Mouse (Mus musculus): ENCODE data around the gene Actn3. TPM values are rescaled to one million over a fixed set of nuclear protein-coding genes. Genes with fewer than 3 reads are reported as not detected.
A peak's percentile ranks its signal among the peaks of the same experiment; 100 is the strongest.
"Not testable (repeated sequence)": the region's sequence is repeated elsewhere in the genome, so short reads cannot be mapped to it uniquely, and the experiment has no call there.

Actn3 gene
- polyA plus RNA-seq, 1 experiment from 2014 or later: 1.2 TPM

GRCm38 (mm10) chr19:4829156-4829555 lies 48.6 kb downstream of the Actn3 start:
- Histone ChIP-seq H3K27ac (no peak overlapping the region), H3K27me3 (replicated peaks) (no peaks in the 10 kb centered on the region), H3K36me3 (peaks cover 7% of the 10 kb centered on the region), H3K4me2 (replicated peaks) (0 out of 2 replicates have a peak overlapping the region, but pooled peaks have one; percentile 12), H3K9me3 (no peaks in the 10 kb centered on the region), H3K9ac (no peak overlapping the region), H3K4me1 (replicated peaks) (no peaks in the 10 kb centered on the region), H3K4me3 (replicated peaks) (no peak overlapping the region)
- peak; percentile 50 for ATAC-seq
- WGBS: 61% methylated on average over 7 of the region's 7 CpGs

- Histone ChIP-seq H3K27me3 (replicated peaks) (no peaks in the 10 kb centered on the region), H3K9me3 (no peaks in the 10 kb centered on the region), H3K4me1 (replicated peaks) (no peaks in the 10 kb centered on the region), H3K36me3 (peaks cover 7% of the 10 kb centered on the region), H3K9ac (no peak overlapping the region), H3K27ac (peak overlapping the region; percentile 67), H3K4me3 (replicated peaks) (no peak overlapping the region), H3K4me2 (replicated peaks) (0 out of 2 replicates have a peak overlapping the region, but pooled peaks have one; percentile 12)
- whole genome bisulfite sequencing: 52% methylated on average over 16 of the region's 16 CpGs
- ATAC-seq: peak; percentile 89
These were observed 49.1 kb downstream of the Actn3 start for GRCm38 (mm10) chr19:4828444-4829114.

- 55% methylated on average over 5 of the region's 5 CpGs for WGBS
- peaks cover 7% of the 10 kb centered on the region for H3K36me3 ChIP-seq
- 0 out of 2 replicates have a peak overlapping the region, but pooled peaks have one; percentile 40 for H3K27ac ChIP-seq
- H3K4me3 ChIP-seq (replicated peaks): no peak overlapping the region
- no peaks in the 10 kb centered on the region for H3K27me3 ChIP-seq (replicated peaks)
- peaks cover 2% of the 10 kb centered on the region; the same call in 1 of the 2 replicates for H3K4me1 ChIP-seq (replicated peaks)
- H3K9ac ChIP-seq: no peak overlapping the region
- peak; percentile 96 for ATAC-seq
- H3K4me2 ChIP-seq (replicated peaks): no peak overlapping the region
- 0 out of 2 replicates have a peak, but pooled peaks cover under 1% of the 10 kb centered on the region for H3K9me3 ChIP-seq
These were observed 56.9 kb downstream of the Actn3 start for GRCm38 (mm10) chr19:4820678-4821303.

- peak overlapping the region; percentile 72 for H3K27ac ChIP-seq
- WGBS: 39% methylated on average over 1 of the region's 1 CpGs
- no peaks in the 10 kb centered on the region for H3K36me3 ChIP-seq
- H3K9me3 ChIP-seq: 0 out of 2 replicates have a peak, but pooled peaks cover 2% of the 10 kb centered on the region
- H3K4me2 ChIP-seq (replicated peaks): no peak overlapping the region; the same call in 1 of the 2 replicates
- H3K27me3 ChIP-seq (replicated peaks): no peaks in the 10 kb centered on the region
- peaks cover 2% of the 10 kb centered on the region; the same call in 1 of the 2 replicates for H3K4me1 ChIP-seq (replicated peaks)
- no peak overlapping the region for H3K9ac ChIP-seq
- H3K4me3 ChIP-seq (replicated peaks): no peak overlapping the region
- peak; percentile 77 for ATAC-seq
These were observed 60.4 kb downstream of the Actn3 start for GRCm38 (mm10) chr19:4817182-4817835.

GRCm38 (mm10) chr19:4813015-4813414 lies 64.7 kb downstream of the Actn3 start:
- H3K4me1 ChIP-seq (replicated peaks): peaks cover 9% of the 10 kb centered on the region
- H3K27me3 ChIP-seq (replicated peaks): no peaks in the 10 kb centered on the region
- no peak for ATAC-seq
- WGBS: 83% methylated on average over 6 of the region's 6 CpGs
- no peak overlapping the region for H3K27ac ChIP-seq
- H3K9me3 ChIP-seq: 0 out of 2 replicates have a peak, but pooled peaks cover 2% of the 10 kb centered on the region
- H3K4me3 ChIP-seq (replicated peaks): no peak overlapping the region
- H3K9ac ChIP-seq: no peak overlapping the region
- H3K36me3 ChIP-seq: no peaks in the 10 kb centered on the region
- no peak overlapping the region for H3K4me2 ChIP-seq (replicated peaks)

GRCm38 (mm10) chr19:4812334-4812949 lies 65.3 kb downstream of the Actn3 start:
- WGBS: 72% methylated on average over 8 of the region's 8 CpGs
- Histone ChIP-seq H3K4me3 (replicated peaks) (peak overlapping the region; percentile 78), H3K27ac (peak overlapping the region; percentile 98), H3K4me2 (replicated peaks) (peak overlapping the region; percentile 55), H3K9ac (peak overlapping the region; percentile 89)
- not testable (repeated sequence) for ATAC-seq; H3K4me1 ChIP-seq (replicated peaks); H3K9me3 ChIP-seq; H3K27me3 ChIP-seq (replicated peaks); H3K36me3 ChIP-seq

- Histone ChIP-seq H3K4me1 (replicated peaks) (peaks cover 7% of the 10 kb centered on the region), H3K27ac (peak overlapping the region; percentile 98), H3K9me3 (0 out of 2 replicates have a peak, but pooled peaks cover 2% of the 10 kb centered on the region), H3K4me3 (replicated peaks) (peak overlapping the region; percentile 78), H3K27me3 (replicated peaks) (no peaks in the 10 kb centered on the region), H3K4me2 (replicated peaks) (peak overlapping the region; percentile 55), H3K36me3 (no peaks in the 10 kb centered on the region), H3K9ac (peak overlapping the region; percentile 89)
- ATAC-seq: no peak; the same call in 1 of the 2 replicates
- 2% methylated on average over 12 of the region's 12 CpGs for WGBS
These were observed 65.8 kb downstream of the Actn3 start for GRCm38 (mm10) chr19:4811909-4812242.

Other genes starting within 250 kb of the Actn3 start
- 1.4 and 2.7 TPM in 2 replicates for gene Gm960, start 179.2 kb downstream of the Actn3 start, polyA plus RNA-seq (2015; fragmentation: Nextera tagmentation; extraction: Ambion mirVana)
- 1.4 and 1.7 TPM in 2 replicates for gene Sptbn2, start 166.7 kb downstream of the Actn3 start, polyA plus RNA-seq (2015; fragmentation: Nextera tagmentation; extraction: Ambion mirVana)
- gene Rbm4b, start 121.4 kb downstream of the Actn3 start, polyA plus RNA-seq (2015; fragmentation: Nextera tagmentation; extraction: Ambion mirVana): 47.1 and 47.4 TPM in 2 replicates
- 43.8 and 51.0 TPM in 2 replicates for gene Rbm4, start 84.0 kb downstream of the Actn3 start, polyA plus RNA-seq (2015; fragmentation: Nextera tagmentation; extraction: Ambion mirVana)
- 32.4 and 35.3 TPM in 2 replicates for gene Gm21992, start 66.3 kb downstream of the Actn3 start, polyA plus RNA-seq (2015; fragmentation: Nextera tagmentation; extraction: Ambion mirVana)
- gene Rbm14, start 66.3 kb downstream of the Actn3 start, polyA plus RNA-seq (2015; fragmentation: Nextera tagmentation; extraction: Ambion mirVana): 73.6 and 80.0 TPM in 2 replicates
- gene Ccs, start 38.6 kb downstream of the Actn3 start, polyA plus RNA-seq (2015; fragmentation: Nextera tagmentation; extraction: Ambion mirVana): 51.3 and 56.7 TPM in 2 replicates
- gene Ccdc87, start 38.5 kb downstream of the Actn3 start, polyA plus RNA-seq (2015; fragmentation: Nextera tagmentation; extraction: Ambion mirVana): not detected in 2 replicates
- gene Ctsf, start 22.8 kb downstream of the Actn3 start, polyA plus RNA-seq (2015; fragmentation: Nextera tagmentation; extraction: Ambion mirVana): 25.2 and 26.3 TPM in 2 replicates
- gene Zdhhc24, start 759 bp upstream of the Actn3 start, polyA plus RNA-seq (2015; fragmentation: Nextera tagmentation; extraction: Ambion mirVana): 9.8 and 10.3 TPM in 2 replicates
- 2.3 TPM in 2 replicates for gene Bbs1, start 28.7 kb upstream of the Actn3 start, polyA plus RNA-seq (2015; fragmentation: Nextera tagmentation; extraction: Ambion mirVana)
- gene Dpp3, start 50.4 kb upstream of the Actn3 start, polyA plus RNA-seq (2015; fragmentation: Nextera tagmentation; extraction: Ambion mirVana): 126 and 135 TPM in 2 replicates
- gene Peli3, start 65.2 kb upstream of the Actn3 start, polyA plus RNA-seq (2015; fragmentation: Nextera tagmentation; extraction: Ambion mirVana): 2.0 and 2.4 TPM in 2 replicates
- gene Mrpl11, start 84.2 kb upstream of the Actn3 start, polyA plus RNA-seq (2015; fragmentation: Nextera tagmentation; extraction: Ambion mirVana): 102 and 116 TPM in 2 replicates
- 0.21 and 0.24 TPM in 2 replicates for gene Npas4, start 112.4 kb upstream of the Actn3 start, polyA plus RNA-seq (2015; fragmentation: Nextera tagmentation; extraction: Ambion mirVana)
- gene Slc29a2, start 146.0 kb upstream of the Actn3 start, polyA plus RNA-seq (2015; fragmentation: Nextera tagmentation; extraction: Ambion mirVana): 4.6 and 4.9 TPM in 2 replicates
- 36.1 and 36.2 TPM in 2 replicates for gene B4gat1, start 160.9 kb upstream of the Actn3 start, polyA plus RNA-seq (2015; fragmentation: Nextera tagmentation; extraction: Ambion mirVana)
- 2.4 and 2.8 TPM in 2 replicates for gene AC124502.3, start 161.0 kb upstream of the Actn3 start, polyA plus RNA-seq (2015; fragmentation: Nextera tagmentation; extraction: Ambion mirVana)
- 37.5 and 44.7 TPM in 2 replicates for gene Brms1, start 163.4 kb upstream of the Actn3 start, polyA plus RNA-seq (2015; fragmentation: Nextera tagmentation; extraction: Ambion mirVana)
- gene Rin1, start 172.6 kb upstream of the Actn3 start, polyA plus RNA-seq (2015; fragmentation: Nextera tagmentation; extraction: Ambion mirVana): 2.7 and 3.9 TPM in 2 replicates
- 47.7 and 48.0 TPM in 2 replicates for gene Cd248, start 190.2 kb upstream of the Actn3 start, polyA plus RNA-seq (2015; fragmentation: Nextera tagmentation; extraction: Ambion mirVana)
- gene Tmem151a, start 207.6 kb upstream of the Actn3 start, polyA plus RNA-seq (2015; fragmentation: Nextera tagmentation; extraction: Ambion mirVana): 5.6 and 6.5 TPM in 2 replicates
- 109 and 126 TPM in 2 replicates for gene Yif1a, start 210.6 kb upstream of the Actn3 start, polyA plus RNA-seq (2015; fragmentation: Nextera tagmentation; extraction: Ambion mirVana)
- 12.7 and 13.4 TPM in 2 replicates for gene Cnih2, start 220.6 kb upstream of the Actn3 start, polyA plus RNA-seq (2015; fragmentation: Nextera tagmentation; extraction: Ambion mirVana)
- gene Rab1b, start 229.2 kb upstream of the Actn3 start, polyA plus RNA-seq (2015; fragmentation: Nextera tagmentation; extraction: Ambion mirVana): 216 and 223 TPM in 2 replicates
- 12.1 and 16.6 TPM in 2 replicates for gene Klc2, start 240.7 kb upstream of the Actn3 start, polyA plus RNA-seq (2015; fragmentation: Nextera tagmentation; extraction: Ambion mirVana)

Measured in intestine, embryonic 15.5 days (tissue).